Mouse (Mus musculus) thymus, adult 2 months (tissue): ENCODE data around the gene Higd1b. TPM values are rescaled to one million over a fixed set of nuclear protein-coding genes. Genes with fewer than 3 reads are reported as not detected.
A peak's percentile ranks its signal among the peaks of the same experiment; 100 is the strongest.

ENCODE experiments used
- DNase-seq: peaks from one replicate; pipeline ENCODE4 v3.0.0; 2021
- H3K27ac ChIP-seq: fragments of 200-500 bp; 2 replicates; pipeline ENCODE4 v1.5.1; 2012; ENCODE audit warnings: low read length, control low read depth; ENCODE audit not compliant: control insufficient read depth, insufficient read depth
- H3K27me3 ChIP-seq: fragments of 200-500 bp; 2 replicates; pipeline ENCODE4 v1.6.1; 2012; ENCODE audit warnings: mild to moderate bottlenecking, low read length, moderate library complexity, mixed read lengths; ENCODE audit not compliant: control insufficient read depth, insufficient read depth
- H3K36me3 ChIP-seq: fragments of 200-500 bp; 2 replicates; pipeline ENCODE4 v1.6.1; 2012; ENCODE audit warnings: mild to moderate bottlenecking, low read length, moderate library complexity; ENCODE audit not compliant: control insufficient read depth, insufficient read depth
- H3K4me1 ChIP-seq: fragments of 200-500 bp; replicated peaks from 2 replicates; pipeline ENCODE4 v1.6.1; 2012; ENCODE audit warnings: low read length; ENCODE audit not compliant: control insufficient read depth, insufficient read depth
- H3K4me3 ChIP-seq: fragments of 200-500 bp; 2 replicates; pipeline ENCODE4 v1.5.1; 2012; ENCODE audit warnings: mild to moderate bottlenecking, low read length, control low read depth, moderate library complexity; ENCODE audit not compliant: control insufficient read depth, insufficient read depth
- CTCF ChIP-seq: fragments of 200-500 bp; IDR thresholded peaks from 2 replicates; pipeline ENCODE4 v1.5.1; 2012; ENCODE audit warnings: mild to moderate bottlenecking, control low read depth, low read length, moderate library complexity, borderline replicate concordance; ENCODE audit not compliant: control insufficient read depth, poor library complexity, insufficient read depth; ENCODE audit errors: extremely low read depth
- POLR2A ChIP-seq: fragments of 200-500 bp; IDR thresholded peaks from 2 replicates; pipeline ENCODE4 v1.6.1; 2012; ENCODE audit warnings: mild to moderate bottlenecking, low read length, control low read depth, moderate library complexity; ENCODE audit not compliant: control insufficient read depth, poor library complexity, insufficient read depth; ENCODE audit errors: extremely low read depth
- WGBS: fragments of 180-500 bp; shearing (Covaris S2); methylation state at CpG from one replicate; pipeline ENCODE4 v1.1.7; 2018; 5-methylcytosine and 5-hydroxymethylcytosine counted together
- polyA plus RNA-seq: library from polyadenylated mRNA; depleted of rRNA; stranded (reverse); fragments of >200 nt; gene quantifications from 2 replicates; pipeline ENCODE4 v1.2.3, GENCODE M21; 2012; rRNA removed

Higd1b gene
- polyA plus RNA-seq, 1 experiment = 1.4 TPM

DNA sequence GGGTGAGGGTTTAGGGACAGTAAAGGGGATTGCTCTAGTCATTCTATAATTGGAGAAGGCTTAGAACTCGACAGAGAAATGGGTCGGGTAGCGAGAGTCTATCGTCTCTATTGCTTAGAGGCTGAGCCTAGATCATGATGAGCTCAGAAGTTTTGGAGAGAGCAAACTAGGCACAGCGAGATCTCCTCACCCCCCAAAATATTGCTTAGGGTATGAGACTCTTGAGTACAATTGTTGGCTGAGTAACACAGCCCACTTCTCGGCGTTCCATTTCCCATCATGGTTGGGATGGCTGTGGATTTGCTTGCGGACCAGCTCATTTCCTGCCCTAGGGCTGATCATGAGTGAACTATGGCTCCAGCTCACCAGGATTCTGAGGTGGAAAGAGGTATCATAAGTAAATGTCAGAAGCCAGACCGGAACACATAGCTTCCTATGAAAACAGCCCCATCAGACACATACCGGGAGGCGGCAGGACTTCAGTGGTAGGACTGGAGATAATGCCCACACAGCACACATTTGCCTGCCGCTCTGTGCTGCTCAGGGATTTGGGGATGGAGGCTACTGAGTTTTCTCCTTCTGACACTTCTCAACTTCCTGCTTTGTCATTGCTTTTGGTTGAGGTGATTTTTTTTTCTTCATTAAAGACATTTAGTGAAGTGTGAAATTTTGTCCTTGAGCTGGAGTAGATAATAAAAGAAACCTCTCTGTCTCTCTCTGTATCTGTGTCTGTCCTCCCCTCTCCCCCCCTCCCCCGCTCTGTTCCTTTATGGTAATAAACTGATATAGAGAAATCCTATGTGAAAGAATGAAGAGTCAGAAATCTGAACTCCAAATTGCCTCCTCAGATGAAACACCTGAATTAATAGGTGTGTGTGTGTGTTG lies 45.9 kb downstream of the Higd1b start:
- Histone ChIP-seq H3K4me1 (peaks cover 3% of the 10 kb centered on the region; the same call in 1 of the 2 replicates), H3K27ac (no peak overlapping the region), H3K4me3 (peak overlapping the region; percentile 83), H3K36me3 (peaks cover 10% of the 10 kb centered on the region), H3K27me3 (no peaks in the 10 kb centered on the region; the same call in 1 of the 2 replicates)
- TF ChIP-seq CTCF (no peak), POLR2A (no peak)
- no peak for DNase-seq
- 17% methylated on average over 13 of the region's 13 CpGs for WGBS

GRCm38 (mm10) chr11:102884616-102885219 lies 49.1 kb downstream of the Higd1b start, which contains the start of gene Fam187a:
Gene Fam187a, plus strand, starts transcription at chr11:102885169.
- no peak for TF ChIP-seq POLR2A
- TF ChIP-seq CTCF = no peak
- 77% methylated on average over 10 of the region's 10 CpGs for WGBS
- H3K27me3 ChIP-seq = no peaks in the 10 kb centered on the region; the same call in 1 of the 2 replicates

GRCm38 (mm10) chr11:102887433-102887832 lies 51.8 kb downstream of the Higd1b start:
- no peaks in the 10 kb centered on the region; the same call in 1 of the 2 replicates for H3K27me3 ChIP-seq
- TF ChIP-seq CTCF (no peak), POLR2A (no peak)
- 69% methylated on average over 5 of the region's 5 CpGs for WGBS

More at GRCm38 (mm10) chr11:102884616-102885219, 49.1 kb downstream of the Higd1b start, which contains the start of gene Fam187a:
- Histone ChIP-seq H3K36me3 (no peaks in the 10 kb centered on the region), H3K4me1 (peaks cover 3% of the 10 kb centered on the region; the same call in 1 of the 2 replicates), H3K4me3 (no peak within 1 kb of the TSS), H3K27ac (no peak within 1 kb of the TSS)
- no peak for DNase-seq

More at GRCm38 (mm10) chr11:102887433-102887832, 51.8 kb downstream of the Higd1b start:
- Histone ChIP-seq H3K36me3 (no peaks in the 10 kb centered on the region), H3K27ac (no peak overlapping the region), H3K4me3 (no peak overlapping the region), H3K4me1 (no peaks in the 10 kb centered on the region)
- DNase-seq = no peak

Other genes with a start within 250 kb of the Higd1b start
- gene Fzd2, start 231.5 kb upstream of the Higd1b start, polyA plus RNA-seq = 7.2 and 10.2 TPM in 2 replicates
- not detected in 2 replicates for gene Meioc, start 172.1 kb upstream of the Higd1b start, polyA plus RNA-seq
- gene Ccdc43, start 138.1 kb upstream of the Higd1b start, polyA plus RNA-seq = 8.7 and 9.6 TPM in 2 replicates
- gene Adam11, start 74.4 kb upstream of the Higd1b start, polyA plus RNA-seq = 30.2 and 51.6 TPM in 2 replicates
- 1.4 and 1.7 TPM in 2 replicates for gene Gjc1, start 16.1 kb upstream of the Higd1b start, polyA plus RNA-seq
- gene Eftud2, start 45.1 kb downstream of the Higd1b start, polyA plus RNA-seq = 215 and 245 TPM in 2 replicates
- gene Ccdc103, start 45.4 kb downstream of the Higd1b start, polyA plus RNA-seq = 0.28 TPM in 1 of 2 replicates, not detected in the other
- not detected in 2 replicates for gene Fam187a, start 49.3 kb downstream of the Higd1b start, polyA plus RNA-seq
- gene Gfap, start 65.1 kb downstream of the Higd1b start, polyA plus RNA-seq = 0.94 and 1.1 TPM in 2 replicates
- gene Kif18b, start 89.3 kb downstream of the Higd1b start, polyA plus RNA-seq = 45.1 and 60.0 TPM in 2 replicates
- gene C1ql1, start 110.8 kb downstream of the Higd1b start, polyA plus RNA-seq = 0.08 and 0.20 TPM in 2 replicates
- 52.5 and 60.8 TPM in 2 replicates for gene Nmt1, start 192.3 kb downstream of the Higd1b start, polyA plus RNA-seq
- 77.5 and 88.2 TPM in 2 replicates for gene Dcakd, start 192.5 kb downstream of the Higd1b start, polyA plus RNA-seq